Mouse (Mus musculus): ENCODE results near the gene Aanat.
A peak's percentile ranks its signal among the peaks of the same experiment; 100 is the strongest.
"Not testable (repeated sequence)": the region's sequence is repeated elsewhere in the genome, so short reads cannot be mapped to it uniquely, and the experiment has no call there.

The Aanat gene

GRCm38 (mm10) chr11:116609965-116610630 is 23.9 kb downstream of the Aanat start:
- no peak for DNase-seq (ENCODE audit: low read depth, low spot score)

GRCm38 (mm10) chr11:116611168-116611567 is 24.9 kb downstream of the Aanat start:
- DNase-seq (ENCODE audit: low read depth, low spot score) = not testable (repeated sequence)

DNA sequence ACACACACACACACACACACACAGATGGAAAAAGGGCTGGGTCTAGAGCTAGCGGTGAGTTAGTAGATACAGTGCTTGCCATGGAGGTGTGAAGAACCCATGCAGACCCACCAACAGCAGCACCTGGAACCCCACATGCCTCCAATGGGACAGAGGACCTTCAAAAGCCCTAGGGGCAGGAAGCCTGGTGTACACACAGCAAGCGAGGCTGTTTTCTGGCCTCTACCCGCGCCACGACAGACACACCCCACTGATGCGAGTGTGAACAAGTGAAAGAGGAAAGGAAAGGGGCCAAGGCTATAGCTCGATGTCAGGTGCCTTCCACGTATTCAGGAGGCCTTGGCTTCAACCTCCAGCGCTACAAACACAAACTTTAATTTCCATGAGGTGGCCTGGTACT is 25.7 kb downstream of the Aanat start:
- DNase-seq (ENCODE audit: low read depth, low spot score) = no peak

GRCm38 (mm10) chr11:116612554-116612953 is 26.3 kb downstream of the Aanat start:
- DNase-seq (ENCODE audit: low read depth, low spot score) = no peak

GRCm38 (mm10) chr11:116613234-116613633 is 27.0 kb downstream of the Aanat start:
- DNase-seq (ENCODE audit: low read depth, low spot score) = no peak

GRCm38 (mm10) chr11:116615735-116616437 is 29.7 kb downstream of the Aanat start:
- DNase-seq (ENCODE audit: low read depth, low spot score) = no peak

GRCm38 (mm10) chr11:116616438-116617118 is 30.3 kb downstream of the Aanat start:
- DNase-seq (ENCODE audit: low read depth, low spot score) = no peak

- DNase-seq (ENCODE audit: low read depth, low spot score) = no peak
These were observed 31.4 kb downstream of the Aanat start for GRCm38 (mm10) chr11:116617641-116618040.

GRCm38 (mm10) chr11:116618666-116619065 is 32.4 kb downstream of the Aanat start:
- DNase-seq (ENCODE audit: low read depth, low spot score) = no peak

DNA sequence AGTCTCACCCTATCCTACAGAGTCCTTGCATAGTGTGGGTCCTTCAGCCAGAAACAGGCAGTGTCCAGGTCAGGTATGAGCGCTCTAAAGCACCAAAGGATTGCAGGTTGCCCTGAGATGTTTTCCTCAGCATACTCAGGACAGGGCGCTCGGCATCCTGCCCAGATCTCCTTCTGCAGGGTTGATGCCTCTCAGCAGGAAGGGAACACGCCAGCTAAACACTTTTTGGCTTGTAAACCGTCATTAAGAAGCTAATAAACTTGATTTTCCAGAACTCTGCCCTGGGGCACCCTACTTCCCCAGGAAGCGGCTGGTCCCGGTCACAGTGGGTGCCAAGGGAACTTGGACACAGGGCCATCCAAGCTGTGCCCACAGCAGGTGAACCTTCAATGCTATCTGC is 32.9 kb downstream of the Aanat start:
- no peak for DNase-seq (ENCODE audit: low read depth, low spot score)

- DNase-seq (ENCODE audit: low read depth, low spot score) = no peak
These were observed 33.3 kb downstream of the Aanat start for GRCm38 (mm10) chr11:116619561-116619960.

GRCm38 (mm10) chr11:116620073-116620472 is 33.8 kb downstream of the Aanat start:
- DNase-seq (ENCODE audit: low read depth, low spot score) = no peak

DNA sequence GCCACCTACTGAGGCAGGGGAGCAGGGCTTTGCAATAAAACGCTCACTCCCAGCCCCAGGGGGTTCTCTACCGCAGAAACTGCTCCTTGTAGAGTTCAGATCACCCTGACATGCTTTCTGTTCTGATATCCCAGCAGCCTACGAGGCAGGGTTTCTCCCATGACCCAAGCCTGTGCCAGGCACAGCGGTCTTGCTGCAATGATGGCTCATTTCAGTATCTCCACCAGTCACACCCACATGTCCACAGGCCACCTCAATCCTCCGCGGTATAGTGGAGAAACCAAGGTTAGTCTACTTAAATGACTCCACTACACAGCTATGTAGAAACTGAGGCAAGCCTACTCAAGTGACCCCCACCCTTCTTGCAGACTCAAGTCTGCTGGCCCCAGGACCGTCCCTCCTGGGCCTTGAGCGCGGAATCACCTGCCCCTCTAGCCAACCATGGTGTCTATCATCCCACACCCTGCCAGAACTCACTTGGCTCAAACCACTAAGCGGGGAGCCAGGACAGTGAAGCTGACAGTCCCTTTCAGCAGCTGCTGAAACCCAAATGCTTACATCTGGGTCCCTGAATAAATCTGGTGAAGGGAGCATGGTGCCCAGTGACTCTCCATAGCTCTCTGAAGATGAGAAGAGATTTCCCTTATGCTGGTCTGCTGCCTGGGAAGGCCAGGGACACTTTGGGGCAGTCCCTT is 34.5 kb downstream of the Aanat start:
- DNase-seq (ENCODE audit: low read depth, low spot score) = no peak

- DNase-seq (ENCODE audit: low read depth, low spot score) = no peak
These were observed 35.0 kb downstream of the Aanat start for GRCm38 (mm10) chr11:116621258-116621704.

DNA sequence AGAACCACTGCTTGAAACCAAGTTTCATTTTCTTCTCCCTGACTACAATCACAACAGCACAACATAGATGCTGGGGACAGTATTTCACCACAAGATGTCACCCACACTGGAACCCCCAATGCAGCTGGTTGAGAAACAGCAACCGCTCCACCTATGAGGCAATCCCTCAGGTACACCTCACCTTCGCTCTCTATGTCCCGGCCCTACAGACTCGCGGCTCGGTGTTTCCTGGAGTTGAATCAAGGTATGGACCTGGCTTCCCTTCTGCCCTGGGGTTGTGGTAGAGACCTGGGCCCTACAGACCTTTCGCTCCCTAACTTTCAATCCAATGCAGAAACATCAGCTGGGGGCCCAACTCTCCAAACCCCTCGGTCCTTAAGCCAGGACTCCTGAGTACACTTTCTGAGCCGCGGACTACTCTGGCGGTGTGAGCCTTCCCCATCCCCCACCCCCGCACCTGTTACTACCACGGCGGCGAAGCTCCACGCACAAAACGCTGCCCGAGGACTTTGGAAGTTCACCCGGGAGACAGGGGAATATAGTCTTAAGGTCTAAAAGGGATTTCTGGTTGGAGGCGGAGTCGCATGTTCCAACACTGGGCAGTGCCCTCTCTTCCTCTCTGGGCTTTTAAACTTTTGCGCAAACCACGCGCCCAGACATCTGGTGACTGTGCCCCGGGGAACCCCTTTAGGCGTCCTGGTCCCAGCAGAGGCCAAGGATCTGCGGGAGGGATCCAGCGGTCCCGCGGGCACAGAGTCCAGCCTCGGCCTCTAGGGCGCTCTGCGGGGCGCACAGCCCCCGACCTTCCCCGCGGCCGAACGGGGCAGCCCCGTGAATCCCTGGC is 37.3 kb downstream of the Aanat start:
- DNase-seq (ENCODE audit: low read depth, low spot score) = no peak

DNA sequence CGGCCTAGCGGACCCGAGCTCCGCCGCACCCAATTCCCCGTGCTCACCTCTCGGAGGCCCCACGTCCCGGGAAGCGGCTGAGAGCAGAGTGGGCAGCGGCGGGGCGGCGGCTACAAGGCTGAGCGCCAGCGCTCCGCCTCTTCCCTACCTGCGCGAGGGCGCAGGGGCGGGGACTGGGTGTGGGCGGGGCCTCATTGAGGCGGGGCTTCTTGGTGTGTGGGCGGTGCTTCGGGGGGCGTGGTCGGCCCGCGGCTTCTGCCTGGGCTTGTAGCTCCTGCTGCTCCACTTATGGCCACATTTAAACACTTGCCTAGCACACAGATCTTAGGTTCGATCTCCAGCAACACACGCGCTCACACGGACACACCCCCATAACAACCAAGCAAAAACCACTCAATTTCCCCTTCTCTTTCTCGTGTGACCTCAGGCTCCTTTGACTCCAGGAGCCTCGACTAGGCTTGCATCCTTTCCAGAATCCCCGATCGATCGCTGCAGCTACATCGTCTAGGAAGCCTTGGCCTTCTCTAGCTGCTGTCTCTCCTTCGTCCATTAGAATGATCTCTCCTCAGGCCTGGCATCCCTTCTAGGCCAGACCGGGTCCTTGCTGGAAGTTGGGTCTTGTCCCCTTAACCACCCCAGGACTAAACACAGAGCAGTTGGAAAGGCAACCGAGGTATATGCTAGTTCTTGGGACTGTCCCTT is 38.0 kb downstream of the Aanat start:
- DNase-seq (ENCODE audit: low read depth, low spot score) = peak; percentile 79

GRCm38 (mm10) chr11:116625081-116626000 is 39.1 kb downstream of the Aanat start:
- no peak for DNase-seq (ENCODE audit: low read depth, low spot score)

DNA sequence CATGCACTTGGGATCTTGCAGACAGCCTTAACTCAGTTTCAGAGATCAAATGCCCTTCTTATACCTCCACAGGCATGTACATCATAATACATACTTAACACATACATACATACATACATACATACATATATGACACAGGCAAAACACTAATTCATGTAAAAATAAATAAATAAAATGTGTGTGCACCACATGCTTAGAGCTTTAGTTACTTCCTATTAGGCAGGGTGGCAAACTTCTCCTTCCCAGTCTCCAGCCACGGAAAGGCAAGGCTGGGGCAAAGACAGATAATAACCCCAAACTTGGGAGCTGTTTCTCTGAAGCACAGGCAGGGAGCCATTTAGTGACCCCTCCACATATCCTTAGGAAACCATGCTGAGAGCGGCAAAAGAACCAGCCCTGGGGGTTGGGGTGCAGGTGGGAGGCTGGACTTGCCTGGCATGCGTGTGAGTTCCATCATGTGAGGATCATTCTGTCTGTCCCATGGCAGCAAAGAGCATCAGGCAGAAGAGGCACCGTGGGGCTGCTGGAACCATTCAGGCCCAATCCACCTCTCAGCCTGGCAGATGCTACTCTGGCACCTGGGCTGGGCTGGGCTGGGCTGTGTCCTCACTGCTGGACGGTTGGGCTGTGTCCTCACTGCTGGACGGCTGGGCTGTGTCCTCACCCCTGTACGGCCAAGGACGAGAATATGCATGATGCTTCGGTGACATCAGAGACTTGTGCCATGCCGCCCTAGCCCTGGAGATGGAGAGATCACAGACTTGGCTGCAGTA is 40.3 kb downstream of the Aanat start, which contains the start of gene Rhbdf2:
TSS of gene Rhbdf2 (minus strand) at position 721 of the 773 bp plus-strand sequence.
- no peak for DNase-seq (ENCODE audit: low read depth, low spot score)

Measured in forelimb bud, embryonic 11.5 days (tissue).